In genomic region chr2:35882336-35882987, GRCm38 (mm10) we compare ENCODE assay signal across 25 mouse cellular contexts.
DNase-seq lines count a peak whose midpoint lies in the region; ATAC-seq and TF ChIP-seq lines count a peak whose summit lies in the region.
"Had no signal": no experiment of that assay in that cellular context is flagged by ENCODE, and none has a peak within 500 bp of the region (broad histone marks: within the 10 kb centered on the region; RNA-seq: fewer than 3 reads in every experiment).

No protein-coding gene starts in this region.

- H3K27me3 ChIP-seq in stomach, embryonic 14.5 days (ENCODE audit: control insufficient read depth, insufficient read depth, low read length), result no peaks in the 10 kb centered on the region
- H3K27me3 ChIP-seq in stomach, postnatal 0 days (ENCODE audit: control insufficient read depth, insufficient read depth, low read length), result no peaks in the 10 kb centered on the region
- no peaks in the 10 kb centered on the region for H3K27me3 ChIP-seq in thymus, adult 2 months (ENCODE audit: control insufficient read depth, insufficient read depth, low read length)
- H3K27me3 ChIP-seq: heart, embryonic 15.5 days; midbrain, embryonic 15.5 days had no signal

- H3K4me1 ChIP-seq in stomach, embryonic 14.5 days (ENCODE audit: control insufficient read depth, insufficient read depth, low read length), result 0 out of 2 replicates have a peak, but pooled peaks cover 3% of the 10 kb centered on the region
- 0 out of 2 replicates have a peak, but pooled peaks cover 2% of the 10 kb centered on the region for H3K4me1 ChIP-seq in stomach, postnatal 0 days (replicated peaks; ENCODE audit: control insufficient read depth, insufficient read depth)
- H3K4me1 ChIP-seq in thymus, adult 2 months (replicated peaks; ENCODE audit: control insufficient read depth, insufficient read depth, low read length), result peaks cover 18% of the 10 kb centered on the region

- no peaks in the 10 kb centered on the region for H3K9me3 ChIP-seq in stomach, embryonic 14.5 days (ENCODE audit: control insufficient read depth, low read depth, low read length)
- no peaks in the 10 kb centered on the region for H3K9me3 ChIP-seq in stomach, postnatal 0 days (ENCODE audit: control insufficient read depth, low read length)
- H3K9me3 ChIP-seq: forebrain, embryonic 12.5 days; heart, embryonic 15.5 days; midbrain, embryonic 10.5 days; midbrain, embryonic 15.5 days had no signal

- no peak for TF ChIP-seq CTCF in stomach, postnatal 0 days (IDR thresholded peaks at IDR 0.05; ENCODE audit: low read depth)
- TF ChIP-seq CTCF in thymus, adult 2 months (IDR thresholded peaks at IDR 0.05; ENCODE audit: borderline replicate concordance, control insufficient read depth, extremely low read depth, insufficient read depth, low read length, poor library complexity), result no peak

- H3K4me3 ChIP-seq in stomach, embryonic 14.5 days (ENCODE audit: low read depth, low read length), result no peak overlapping the region
- no peak overlapping the region for H3K4me3 ChIP-seq in stomach, postnatal 0 days (ENCODE audit: low read depth, low read length)
- H3K4me3 ChIP-seq in thymus, adult 2 months (ENCODE audit: control insufficient read depth, insufficient read depth, low read length), result no peak overlapping the region
- H3K4me3 ChIP-seq: forebrain, embryonic 12.5 days; heart, embryonic 15.5 days; midbrain, embryonic 10.5 days; midbrain, embryonic 15.5 days had no signal

- DNase-seq in stomach, postnatal 0 days (ENCODE audit: low spot score), result no peak
- peak; percentile 60 for DNase-seq in thymus, adult 2 months
- peak; percentile 47 to 68 for DNase-seq in thymus, postnatal 36 days
- DNase-seq in gastrocnemius, postnatal 10 days, result no peak
- DNase-seq in kidney, adult 18-20 months, result no peak
- DNase-seq in lung, postnatal 4 days, result no peak
- DNase-seq: adrenal gland, postnatal 10 days; B cell, adult 2 months; cerebellum, adult 11-12 months; cerebellum, adult 9-11 months; gastrocnemius, postnatal 14 days; kidney, postnatal 4 days; left cerebral cortex, postnatal 4 days; liver; lung, adult 2 months; right cerebral cortex, postnatal 25 days; spleen, adult 18-20 months had no signal

- no peaks in the 10 kb centered on the region for H3K36me3 ChIP-seq in stomach, embryonic 14.5 days (ENCODE audit: control insufficient read depth, insufficient read depth, low read length)
- H3K36me3 ChIP-seq in stomach, postnatal 0 days (ENCODE audit: control insufficient read depth, insufficient read depth, low read length), result no peaks in the 10 kb centered on the region
- no peaks in the 10 kb centered on the region for H3K36me3 ChIP-seq in thymus, adult 2 months (ENCODE audit: control insufficient read depth, insufficient read depth, low read length)
- H3K36me3 ChIP-seq: forebrain, embryonic 12.5 days; heart, embryonic 15.5 days; midbrain, embryonic 10.5 days; midbrain, embryonic 15.5 days had no signal

- no peak overlapping the region for H3K9ac ChIP-seq in stomach, embryonic 14.5 days (replicated peaks; ENCODE audit: low read depth, low read length)
- no peak overlapping the region for H3K9ac ChIP-seq in stomach, postnatal 0 days (ENCODE audit: low read length)
- H3K9ac ChIP-seq: forebrain, embryonic 12.5 days; heart, embryonic 15.5 days; liver, embryonic 14.5 days; midbrain, embryonic 15.5 days had no signal

- ATAC-seq in stomach, embryonic 14.5 days (ENCODE audit: insufficient number of reproducible peaks, insufficient read depth, low FRiP score, low read depth), result no peak
- no peak for ATAC-seq in stomach, postnatal 0 days (ENCODE audit: low FRiP score, low TSS enrichment)
- ATAC-seq in common myeloid progenitor, adult 5-6 weeks (replicated peaks; ENCODE audit: low read depth, poor library complexity, severe bottlenecking), result peak; percentile 34
- ATAC-seq: hindbrain, embryonic 16.5 days; midbrain, embryonic 15.5 days had no signal

- peak overlapping the region; percentile 80; the same call in 1 of the 2 replicates for H3K27ac ChIP-seq in stomach, embryonic 14.5 days (ENCODE audit: low read length)
- H3K27ac ChIP-seq in stomach, postnatal 0 days (replicated peaks), result no peak overlapping the region
- no peak overlapping the region for H3K27ac ChIP-seq in thymus, adult 2 months (ENCODE audit: control insufficient read depth, insufficient read depth, low read length)
- H3K27ac ChIP-seq: forebrain, embryonic 12.5 days; heart, embryonic 15.5 days; liver, embryonic 14.5 days; midbrain, embryonic 10.5 days; midbrain, embryonic 15.5 days had no signal

- WGBS in stomach, embryonic 14.5 days, result 45% methylated on average over 9 of the region's 9 CpGs
- 57% methylated on average over 9 of the region's 9 CpGs for WGBS in stomach, postnatal 0 days
- WGBS in thymus, adult 2 months, result 17% methylated on average over 9 of the region's 9 CpGs

- TF ChIP-seq EP300 in stomach, postnatal 0 days (optimal IDR thresholded peaks at IDR 0.05), result no peak

- H3K4me2 ChIP-seq in stomach, embryonic 14.5 days (replicated peaks; ENCODE audit: low read depth, low read length), result no peak overlapping the region
- H3K4me2 ChIP-seq in stomach, postnatal 0 days (replicated peaks; ENCODE audit: low read depth), result no peak overlapping the region
- H3K4me2 ChIP-seq: forebrain, embryonic 12.5 days; heart, embryonic 15.5 days; midbrain, embryonic 15.5 days had no signal

- no peak for TF ChIP-seq POLR2A in thymus, adult 2 months (IDR thresholded peaks at IDR 0.05; ENCODE audit: control insufficient read depth, extremely low read depth, insufficient read depth, low read length, poor library complexity)

Comparison
In these comparisons a context has a peak if more than half of its experiments do, and no peak if none do; other contexts are left out.
1. DNase-seq: peak in thymus, adult 2 months (single experiment) and thymus, postnatal 36 days (2 of 2); none in stomach, postnatal 0 days (single experiment), gastrocnemius, postnatal 10 days (single experiment), kidney, adult 18-20 months (single experiment) and lung, postnatal 4 days (0 of 2).